Mouse (Mus musculus) midbrain, embryonic 12.5 days (tissue): ENCODE results near the gene Zfp770. TPM values are rescaled to one million over a fixed set of nuclear protein-coding genes. Genes with fewer than 3 reads are reported as not detected.

Experiments
- ATAC-seq: fragments of 200-750 bp; cut with Nextera tagmentation; 2 replicates; pipeline ENCODE4 v1.8.0; 2017; ENCODE audit warnings: low read depth, moderate TSS enrichment, moderate library complexity; ENCODE audit not compliant: low FRiP score
- H3K27ac ChIP-seq: fragments of 300-500 bp; sonication (generic); replicated peaks from 2 replicates; pipeline ENCODE4 v1.5.1; 2016; ENCODE audit warnings: mild to moderate bottlenecking
- H3K27me3 ChIP-seq: fragments of 300-500 bp; sonication (generic); 2 replicates; pipeline ENCODE4 v1.6.1; 2016; ENCODE audit warnings: mild to moderate bottlenecking
- H3K36me3 ChIP-seq: fragments of 300-500 bp; sonication (generic); 2 replicates; pipeline ENCODE4 v1.6.1; 2016
- H3K4me1 ChIP-seq: fragments of 300-500 bp; sonication (generic); 2 replicates; pipeline ENCODE4 v1.6.1; 2016
- H3K4me2 ChIP-seq: fragments of 300-500 bp; sonication (generic); replicated peaks from 2 replicates; pipeline ENCODE4 v1.6.1; 2016; ENCODE audit warnings: mild to moderate bottlenecking, moderate library complexity
- H3K4me3 ChIP-seq: fragments of 300-500 bp; sonication (generic); 2 replicates; pipeline ENCODE4 v1.5.1; 2016; ENCODE audit warnings: mild to moderate bottlenecking
- H3K9ac ChIP-seq: fragments of 300-500 bp; sonication (generic); replicated peaks from 2 replicates; pipeline ENCODE4 v1.6.1; 2016; ENCODE audit warnings: mild to moderate bottlenecking, moderate library complexity
- H3K9me3 ChIP-seq: fragments of 300-500 bp; sonication (generic); 2 replicates; pipeline ENCODE4 v1.6.1; 2016; ENCODE audit warnings: mild to moderate bottlenecking
- WGBS: fragments of 180-500 bp; shearing (Covaris S2); methylation state at CpG from one replicate; pipeline ENCODE4 v1.1.7; 2016; 5-methylcytosine and 5-hydroxymethylcytosine counted together
- polyA plus RNA-seq: library from polyadenylated mRNA; unstranded; fragments of >200 nt; fragmentation: Nextera tagmentation; extraction: Ambion mirVana; gene quantifications from 2 replicates; pipeline ENCODE4 v1.2.1, GENCODE M21; 2016

The Zfp770 gene
- polyA plus RNA-seq, 1 experiment from 2014 or later, result 3.9 TPM

GRCm38 (mm10) chr2:114174651-114175484 is 26.4 kb downstream of the Zfp770 start:
- Histone ChIP-seq H3K27me3 (no peaks in the 10 kb centered on the region), H3K4me3 (peak overlapping the region; percentile 93), H3K9me3 (no peaks in the 10 kb centered on the region), H3K9ac (peak overlapping the region; percentile 87), H3K36me3 (0 out of 2 replicates have a peak, but pooled peaks cover 17% of the 10 kb centered on the region), H3K4me2 (peak overlapping the region; percentile 70), H3K4me1 (peaks cover 11% of the 10 kb centered on the region), H3K27ac (no peak overlapping the region)
- peak; percentile 93 for ATAC-seq
- WGBS, result under 1% methylated on average over 44 of the region's 44 CpGs

GRCm38 (mm10) chr2:114173248-114173647 is 28.0 kb downstream of the Zfp770 start:
- ATAC-seq, result no peak
- Histone ChIP-seq H3K9ac (no peak overlapping the region), H3K4me3 (no peak overlapping the region), H3K4me1 (peaks cover 11% of the 10 kb centered on the region), H3K27ac (no peak overlapping the region), H3K9me3 (no peaks in the 10 kb centered on the region), H3K4me2 (no peak overlapping the region), H3K36me3 (peaks cover 21% of the 10 kb centered on the region; the same call in 1 of the 2 replicates), H3K27me3 (no peaks in the 10 kb centered on the region)

- Histone ChIP-seq H3K4me1 (no peaks in the 10 kb centered on the region), H3K4me2 (no peak overlapping the region), H3K9ac (no peak overlapping the region), H3K36me3 (peaks cover 54% of the 10 kb centered on the region), H3K9me3 (no peaks in the 10 kb centered on the region), H3K27ac (no peak overlapping the region), H3K27me3 (no peaks in the 10 kb centered on the region), H3K4me3 (no peak overlapping the region)
- no peak for ATAC-seq
Measured at GRCm38 (mm10) chr2:114167837-114168236, 33.4 kb downstream of the Zfp770 start.

GRCm38 (mm10) chr2:114161978-114162377 is 39.3 kb downstream of the Zfp770 start:
- WGBS, result 72% methylated on average over 1 of the region's 1 CpGs
- Histone ChIP-seq H3K36me3 (peaks cover 62% of the 10 kb centered on the region), H3K4me1 (no peaks in the 10 kb centered on the region), H3K9ac (no peak overlapping the region), H3K4me2 (no peak overlapping the region), H3K27ac (no peak overlapping the region), H3K9me3 (no peaks in the 10 kb centered on the region), H3K4me3 (no peak overlapping the region), H3K27me3 (no peaks in the 10 kb centered on the region)
- no peak for ATAC-seq

GRCm38 (mm10) chr2:114157345-114157744 is 43.9 kb downstream of the Zfp770 start:
- WGBS, result 89% methylated on average over 4 of the region's 4 CpGs
- no peak for ATAC-seq

GRCm38 (mm10) chr2:114156639-114157038 is 44.6 kb downstream of the Zfp770 start:
- 88% methylated on average over 1 of the region's 1 CpGs for WGBS
- peaks cover 69% of the 10 kb centered on the region for H3K36me3 ChIP-seq
- H3K4me2 ChIP-seq, result no peak overlapping the region
- no peaks in the 10 kb centered on the region for H3K27me3 ChIP-seq
- no peak overlapping the region for H3K27ac ChIP-seq
- H3K9ac ChIP-seq, result no peak overlapping the region
- no peak for ATAC-seq
- H3K4me3 ChIP-seq, result no peak overlapping the region
- H3K9me3 ChIP-seq, result no peaks in the 10 kb centered on the region
- H3K4me1 ChIP-seq, result no peaks in the 10 kb centered on the region

More at GRCm38 (mm10) chr2:114157345-114157744, 43.9 kb downstream of the Zfp770 start:
- Histone ChIP-seq H3K4me1 (no peaks in the 10 kb centered on the region), H3K36me3 (peaks cover 69% of the 10 kb centered on the region), H3K27ac (no peak overlapping the region), H3K4me3 (no peak overlapping the region), H3K9me3 (no peaks in the 10 kb centered on the region), H3K4me2 (no peak overlapping the region), H3K9ac (no peak overlapping the region), H3K27me3 (no peaks in the 10 kb centered on the region)

- WGBS, result 94% methylated on average over 6 of the region's 6 CpGs
- ATAC-seq, result no peak
- no peaks in the 10 kb centered on the region for H3K9me3 ChIP-seq
- no peaks in the 10 kb centered on the region for H3K27me3 ChIP-seq
- peaks cover 76% of the 10 kb centered on the region for H3K36me3 ChIP-seq
- H3K4me3 ChIP-seq, result no peak overlapping the region
- no peak overlapping the region for H3K9ac ChIP-seq
- no peak overlapping the region for H3K4me2 ChIP-seq
- H3K27ac ChIP-seq, result no peak overlapping the region
- no peaks in the 10 kb centered on the region for H3K4me1 ChIP-seq
Measured at GRCm38 (mm10) chr2:114153247-114153646, 48.0 kb downstream of the Zfp770 start.

GRCm38 (mm10) chr2:114146864-114147458 is 54.3 kb downstream of the Zfp770 start:
- Histone ChIP-seq H3K4me3 (no peak overlapping the region), H3K36me3 (peaks cover 71% of the 10 kb centered on the region), H3K4me1 (no peaks in the 10 kb centered on the region), H3K9me3 (no peaks in the 10 kb centered on the region), H3K4me2 (no peak overlapping the region), H3K27ac (no peak overlapping the region), H3K9ac (no peak overlapping the region), H3K27me3 (no peaks in the 10 kb centered on the region)
- WGBS, result 96% methylated on average over 15 of the region's 15 CpGs
- ATAC-seq, result no peak

GRCm38 (mm10) chr2:114145315-114145801 is 55.9 kb downstream of the Zfp770 start:
- Histone ChIP-seq H3K27ac (no peak overlapping the region), H3K9ac (no peak overlapping the region), H3K4me2 (no peak overlapping the region), H3K9me3 (no peaks in the 10 kb centered on the region), H3K36me3 (peaks cover 76% of the 10 kb centered on the region), H3K27me3 (no peaks in the 10 kb centered on the region), H3K4me3 (no peak overlapping the region), H3K4me1 (no peaks in the 10 kb centered on the region)
- 82% methylated on average over 6 of the region's 6 CpGs for WGBS
- no peak for ATAC-seq

GRCm38 (mm10) chr2:114144915-114145314 is 56.4 kb downstream of the Zfp770 start:
- Histone ChIP-seq H3K27ac (no peak overlapping the region), H3K4me2 (no peak overlapping the region), H3K36me3 (peaks cover 76% of the 10 kb centered on the region), H3K9ac (no peak overlapping the region), H3K4me1 (no peaks in the 10 kb centered on the region), H3K27me3 (no peaks in the 10 kb centered on the region), H3K9me3 (no peaks in the 10 kb centered on the region), H3K4me3 (no peak overlapping the region)
- no peak for ATAC-seq
- WGBS, result 90% methylated on average over 5 of the region's 5 CpGs

GRCm38 (mm10) chr2:114143842-114144241 is 57.4 kb downstream of the Zfp770 start:
- H3K36me3 ChIP-seq, result peaks cover 78% of the 10 kb centered on the region
- H3K4me2 ChIP-seq, result no peak overlapping the region
- WGBS, result 93% methylated on average over 6 of the region's 6 CpGs
- no peak overlapping the region for H3K27ac ChIP-seq
- no peak overlapping the region for H3K9ac ChIP-seq
- no peak for ATAC-seq
- no peak overlapping the region for H3K4me3 ChIP-seq
- H3K4me1 ChIP-seq, result no peaks in the 10 kb centered on the region
- H3K27me3 ChIP-seq, result no peaks in the 10 kb centered on the region
- H3K9me3 ChIP-seq, result no peaks in the 10 kb centered on the region
